Mouse (Mus musculus) ovary, adult 18-20 months (tissue): Measurements from ENCODE around the gene Rhbdl2.

Experiments
- DNase-seq: peaks from one replicate; pipeline ENCODE4 v3.0.0; 2022; ENCODE audit warnings: low spot score, mixed read lengths

Rhbdl2 gene

DNA sequence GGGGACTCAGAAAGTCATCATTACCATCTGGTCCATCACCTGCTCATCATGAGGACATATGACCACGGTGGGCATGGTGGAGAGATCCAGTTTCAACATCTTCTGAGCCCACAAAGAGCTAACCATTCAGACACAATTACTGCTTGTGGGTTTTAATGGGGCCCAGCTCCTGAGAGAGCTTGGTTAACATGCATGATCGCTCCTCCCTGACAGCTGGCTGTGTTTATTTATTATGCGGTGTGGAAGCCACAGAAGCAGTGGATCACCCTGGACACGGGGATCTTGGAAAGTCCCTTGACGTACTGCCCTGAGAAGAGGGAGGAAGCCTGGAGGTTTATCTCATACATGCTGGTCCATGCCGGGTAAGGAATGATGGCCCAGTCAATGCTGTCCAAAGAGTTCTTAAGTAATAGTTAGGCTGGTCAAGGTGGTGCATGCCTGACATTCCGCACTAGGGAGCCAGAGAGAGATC lies 26.4 kb downstream of the Rhbdl2 start:
- DNase-seq, result no peak

DNA sequence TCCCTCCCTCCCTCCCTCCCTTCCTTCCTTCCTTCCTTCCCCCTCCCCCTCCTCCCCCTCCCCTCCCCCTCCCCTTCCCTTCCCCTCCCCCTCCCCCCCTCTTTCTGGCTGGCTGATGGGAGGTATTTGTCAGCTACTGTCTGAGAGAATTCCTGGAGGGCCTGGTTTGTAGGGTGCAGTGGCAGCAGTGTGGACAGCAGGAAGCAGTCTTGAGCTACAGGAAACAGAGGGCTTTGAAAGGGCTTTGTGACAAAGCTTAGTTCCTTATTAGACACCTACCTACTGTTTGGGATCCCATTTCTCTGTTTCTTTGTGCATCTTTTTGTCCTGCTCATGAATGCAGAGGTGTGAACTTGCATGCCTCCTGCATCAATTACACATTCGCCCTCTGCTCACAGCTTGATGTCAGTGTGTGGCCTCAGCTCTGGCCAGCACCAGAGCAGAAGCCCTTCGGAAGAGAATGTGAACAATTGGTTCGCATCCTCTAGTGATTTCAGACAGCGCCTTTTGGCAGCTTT lies 31.5 kb downstream of the Rhbdl2 start:
- no peak for DNase-seq

DNA sequence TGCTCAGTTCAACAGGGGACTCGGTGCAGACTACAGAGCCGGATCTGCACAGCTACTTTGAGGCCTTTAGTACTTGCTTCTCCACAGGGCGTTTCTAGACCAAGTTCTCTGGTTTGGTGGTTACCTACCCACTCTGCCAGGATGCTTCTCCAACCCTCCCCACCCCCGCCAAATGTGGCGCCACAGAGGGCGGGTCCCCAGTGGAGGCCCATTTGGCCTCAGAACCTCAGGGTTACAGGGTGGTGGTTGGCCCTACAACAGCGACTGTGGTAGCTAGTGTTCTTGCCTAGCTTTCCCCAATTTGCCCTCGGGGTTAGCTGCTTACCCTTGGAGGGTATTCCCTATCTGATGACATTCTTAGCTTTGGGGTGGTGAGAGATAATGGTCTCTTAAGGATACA lies 54.5 kb downstream of the Rhbdl2 start:
- DNase-seq, result no peak

DNA sequence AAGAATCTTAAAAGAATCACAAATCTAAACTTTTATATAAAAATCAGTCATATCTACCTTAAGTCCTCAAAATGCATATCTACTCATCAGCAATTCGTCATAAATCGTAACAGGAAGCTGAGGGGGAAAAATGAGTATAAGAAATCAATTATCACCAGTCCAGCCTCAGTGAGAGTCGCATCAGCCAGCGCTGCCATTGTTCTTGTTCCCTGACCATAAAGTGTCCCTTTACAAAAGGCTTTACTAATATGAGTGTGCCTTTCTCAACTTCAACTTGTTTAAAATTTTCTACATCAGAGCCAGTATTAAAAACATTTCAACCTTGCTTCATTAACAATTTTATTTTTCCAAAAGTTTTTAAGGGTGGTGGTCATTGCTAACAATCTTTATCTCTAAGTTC lies 69.2 kb downstream of the Rhbdl2 start:
- no peak for DNase-seq

DNA sequence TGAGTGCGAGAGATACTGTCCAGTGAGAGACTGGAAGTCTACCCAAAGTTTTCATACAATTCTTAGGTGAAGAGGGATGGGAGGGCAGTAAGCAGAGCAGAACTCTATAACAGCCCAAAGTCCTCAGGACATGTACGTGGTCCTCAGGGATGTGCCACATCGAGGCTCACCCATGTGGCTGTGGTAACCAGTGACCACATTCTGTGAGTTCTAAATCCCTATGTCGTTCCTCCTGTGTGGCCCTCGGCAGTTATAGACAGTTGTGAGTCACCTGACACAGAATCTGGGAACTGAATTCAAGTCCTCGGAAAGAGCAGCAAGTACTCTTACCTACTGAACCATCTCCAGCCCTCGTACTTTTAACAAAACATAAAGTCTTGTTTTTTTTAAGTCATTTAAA lies 70.4 kb downstream of the Rhbdl2 start:
- DNase-seq, result no peak

DNA sequence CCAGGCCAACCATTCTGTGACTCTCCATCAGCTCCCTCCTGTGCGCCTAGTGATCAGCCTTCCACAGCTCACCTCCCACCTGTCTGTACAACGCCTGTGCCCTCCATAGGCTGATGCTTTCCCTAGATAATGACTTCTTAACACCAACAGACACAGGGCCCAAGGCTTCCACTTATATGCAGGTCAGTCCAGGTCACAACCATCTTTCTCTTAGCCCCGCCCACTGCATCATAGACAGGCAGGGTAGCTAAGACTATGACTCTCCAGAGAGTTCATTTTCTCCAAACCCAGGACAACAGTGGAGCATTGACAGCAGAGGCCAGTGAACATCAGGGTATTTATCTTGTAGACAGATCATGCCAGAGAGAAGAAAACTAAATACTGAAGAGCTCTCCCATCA lies 71.7 kb downstream of the Rhbdl2 start, which contains the start of gene 4933427I04Rik:
Gene 4933427I04Rik (plus strand): TSS at position 301 of the 400 bp plus-strand sequence.
- no peak for DNase-seq

DNA sequence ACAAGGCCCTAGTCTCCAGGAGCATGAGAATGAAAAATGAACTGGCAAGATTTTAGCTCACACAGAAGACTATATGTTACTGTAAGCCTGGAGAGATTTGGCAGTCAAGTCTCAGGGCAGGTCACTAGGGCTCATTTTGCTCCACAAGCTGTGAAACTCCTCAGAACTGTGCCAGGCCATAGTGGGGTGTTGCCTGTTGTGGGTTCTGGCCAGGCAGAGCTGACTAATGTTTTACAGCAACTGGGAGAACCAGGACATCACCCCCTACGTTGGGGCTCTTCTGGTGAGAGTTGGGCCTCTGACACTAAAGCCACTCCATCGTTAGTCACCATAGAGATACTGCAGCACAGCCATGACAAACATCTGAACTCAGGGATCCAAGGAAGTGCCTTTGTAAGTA lies 72.1 kb downstream of the Rhbdl2 start:
- DNase-seq, result no peak

DNA sequence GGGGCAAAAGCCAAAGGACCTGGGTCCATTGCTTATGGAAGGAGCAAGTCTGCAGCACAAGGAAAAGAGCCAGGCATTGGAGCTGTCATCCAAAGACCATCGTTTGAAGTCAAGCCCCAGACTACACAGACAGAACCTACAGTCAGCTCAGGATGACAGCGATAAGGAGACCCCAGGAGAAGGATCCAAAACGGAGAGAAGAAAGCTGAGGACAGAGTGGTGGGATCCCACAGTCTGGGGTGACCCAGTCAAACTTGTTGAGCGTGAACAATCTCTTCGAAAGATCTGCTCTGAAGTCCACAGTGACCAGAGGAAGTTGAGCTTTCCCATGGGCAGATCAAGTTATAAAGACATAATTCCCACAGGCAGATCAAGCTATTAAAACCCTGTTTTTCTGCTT lies 72.9 kb downstream of the Rhbdl2 start:
- DNase-seq, result no peak
